Mouse (Mus musculus): ENCODE measurements around the gene Dlg1.

GRCm38 (mm10) chr16:31626331-31626730, 36.9 kb upstream of the Dlg1 start:
- no peak for TF ChIP-seq ZC3H11A (IDR thresholded peaks at IDR 0.05; ENCODE audit: borderline replicate concordance, low read depth, low read length)
- no peak for TF ChIP-seq CHD2 (IDR thresholded peaks at IDR 0.05; ENCODE audit: low read depth, low read length)
- TF ChIP-seq HCFC1 (IDR thresholded peaks at IDR 0.05; ENCODE audit: borderline replicate concordance, insufficient read depth, low read length): no peak

Data from ES-E14 (cell line).